Mouse (Mus musculus): ENCODE data around the gene Gm10719.
"Not testable (repeated sequence)": the region's sequence is repeated elsewhere in the genome, so short reads cannot be mapped to it uniquely, and the experiment has no call there.

DNA sequence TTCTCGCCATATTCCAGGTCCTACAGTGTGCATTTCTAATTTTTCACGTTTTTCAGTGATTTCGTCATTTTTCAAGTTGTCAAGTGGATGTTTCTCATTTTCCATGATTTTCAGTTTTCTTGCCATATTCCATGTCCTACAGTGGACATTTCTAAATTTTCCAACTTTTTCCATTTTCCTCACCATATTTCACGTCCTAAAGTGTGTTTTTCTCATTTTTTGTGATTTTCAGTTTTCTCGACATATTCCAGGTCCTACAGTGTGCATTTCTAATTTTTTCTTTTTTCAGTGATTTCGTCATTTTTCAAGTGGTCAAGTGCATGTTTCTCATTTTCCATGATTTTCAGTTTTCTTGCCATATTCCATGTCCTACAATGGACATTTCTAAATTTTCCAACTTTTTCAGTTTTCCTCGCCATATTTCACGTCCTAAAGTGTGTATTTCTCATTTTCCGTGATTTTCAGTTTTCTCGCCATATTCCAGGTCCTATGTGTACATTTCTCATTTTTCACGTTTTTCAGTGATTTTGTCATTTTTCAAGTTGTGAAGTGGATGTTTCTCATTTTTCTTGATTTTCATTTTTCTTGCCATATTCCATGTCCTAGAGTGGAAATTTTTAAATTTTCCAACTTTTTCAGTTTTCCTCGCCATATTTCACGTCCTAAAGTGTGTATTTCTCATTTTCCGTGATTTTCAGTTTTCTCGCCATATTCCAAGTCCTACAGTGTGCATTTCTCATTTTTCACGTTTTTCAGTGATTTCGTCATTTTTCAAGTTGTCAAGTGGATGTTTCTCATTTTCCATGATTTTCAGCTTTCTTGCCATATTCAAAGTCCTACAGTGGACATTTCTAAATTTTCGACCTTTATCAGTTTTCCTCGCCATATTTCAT lies 2.9 kb downstream of the Gm10719 start:
- not testable (repeated sequence) for TF ChIP-seq POLR2AphosphoS2 (IDR thresholded peaks at IDR 0.05; ENCODE audit: insufficient read length, low read depth); MAX (IDR thresholded peaks at IDR 0.05; ENCODE audit: low read depth); CEBPB (IDR thresholded peaks at IDR 0.05; ENCODE audit: insufficient read depth, poor library complexity, severe bottlenecking); POLR2A (IDR thresholded peaks at IDR 0.05; ENCODE audit: insufficient read length, low read depth); USF1 (IDR thresholded peaks at IDR 0.05; ENCODE audit: low read depth); TCF12 (IDR thresholded peaks at IDR 0.05; ENCODE audit: insufficient read depth, poor library complexity, severe bottlenecking); REST (IDR thresholded peaks at IDR 0.05; ENCODE audit: insufficient read depth, insufficient read length); MYOD1 (IDR thresholded peaks at IDR 0.05; ENCODE audit: control insufficient read depth in 1 of 3, insufficient read length in 2 of 3, low read depth in 2 of 3); E2F4 (IDR thresholded peaks at IDR 0.05; ENCODE audit: insufficient read depth); TCF3 (IDR thresholded peaks at IDR 0.05; ENCODE audit: insufficient read length, low read depth); SRF (IDR thresholded peaks at IDR 0.05; ENCODE audit: control insufficient read depth, insufficient read length, low read depth); MYOG (IDR thresholded peaks at IDR 0.05; ENCODE audit: control insufficient read depth in 1 of 3, insufficient read depth in 1 of 3, insufficient read length in 2 of 3, low read depth in 2 of 3)

All from myocyte (in vitro differentiated cells).